Mouse (Mus musculus) hindbrain, postnatal 0 days (tissue): ENCODE measurements at regions not wholly inside any gene's neighbourhood (a gene's known extent, or its start where the extent isn't known, plus 50 kb on each side); places are given as distances from the start of the nearest gene placed in this dataset.

Experiments
- ATAC-seq: fragments of 200-750 bp; cut with Nextera tagmentation; 2 replicates; pipeline ENCODE4 v1.8.0; 2017; ENCODE audit warnings: mild to moderate bottlenecking, moderate TSS enrichment, moderate library complexity
- DNase-seq: peaks from one replicate; pipeline ENCODE4 v3.0.0-alpha.2; 2015; ENCODE audit warnings: low spot score
- H3K27ac ChIP-seq: fragments of 300-500 bp; sonication (generic); 2 replicates; pipeline ENCODE4 v1.5.1; 2014; ENCODE audit warnings: mild to moderate bottlenecking
- H3K27me3 ChIP-seq: fragments of 300-500 bp; sonication (generic); 2 replicates; pipeline ENCODE4 v1.6.1; 2014; ENCODE audit warnings: low read length, mixed read lengths; ENCODE audit not compliant: insufficient read depth
- H3K36me3 ChIP-seq: fragments of 300-500 bp; sonication (generic); 2 replicates; pipeline ENCODE4 v1.6.1; 2014; ENCODE audit warnings: low read length, mixed read lengths; ENCODE audit not compliant: insufficient read depth
- H3K4me1 ChIP-seq: fragments of 300-500 bp; sonication (generic); 2 replicates; pipeline ENCODE4 v1.6.1; 2014; ENCODE audit warnings: antibody characterized with exemption, low read length, mixed read lengths; ENCODE audit not compliant: insufficient read depth
- H3K4me2 ChIP-seq: fragments of 300-500 bp; sonication (generic); 2 replicates; pipeline ENCODE4 v1.6.1; 2014; ENCODE audit warnings: low read depth, mild to moderate bottlenecking, low read length, moderate library complexity, mixed read lengths
- H3K4me3 ChIP-seq: fragments of 300-500 bp; sonication (generic); 2 replicates; pipeline ENCODE4 v1.5.1; 2014; ENCODE audit warnings: low read length
- H3K9ac ChIP-seq: fragments of 300-500 bp; sonication (generic); replicated peaks from 2 replicates; pipeline ENCODE4 v1.6.1; 2014; ENCODE audit warnings: mild to moderate bottlenecking, low read length, moderate library complexity, mixed read lengths
- H3K9me3 ChIP-seq: fragments of 300-500 bp; sonication (generic); 2 replicates; pipeline ENCODE4 v1.6.1; 2016; ENCODE audit warnings: low read length, mixed read lengths
- CTCF ChIP-seq: IDR thresholded peaks from 2 replicates; pipeline ENCODE4 v1.5.1; 2016; ENCODE audit warnings: antibody characterized with exemption, control low read depth, low read depth
- WGBS: fragments of 180-500 bp; shearing (Covaris S2); extraction: QIAGEN DNeasy Blood & Tissue Kit; methylation state at CpG from one replicate; pipeline ENCODE4 v1.1.7; 2014; 5-methylcytosine and 5-hydroxymethylcytosine counted together

- Histone ChIP-seq H3K4me3 (no peak overlapping the region), H3K9ac (no peak overlapping the region), H3K4me1 (no peaks in the 10 kb centered on the region), H3K27me3 (no peaks in the 10 kb centered on the region), H3K27ac (no peak overlapping the region), H3K4me2 (no peak overlapping the region), H3K36me3 (no peaks in the 10 kb centered on the region), H3K9me3 (no peaks in the 10 kb centered on the region)
- TF ChIP-seq CTCF, result no peak
- WGBS, result 51% methylated on average over 2 of the region's 2 CpGs
- ATAC-seq, result no peak
- DNase-seq, result peak; percentile 12
Observed at GRCm38 (mm10) chr13:63643394-63643793, 70.0 kb upstream of the Ptch1 start.

- no peak overlapping the region for H3K4me3 ChIP-seq
- H3K9ac ChIP-seq, result no peak overlapping the region
- H3K27ac ChIP-seq, result no peak overlapping the region
- DNase-seq, result no peak
- no peak overlapping the region for H3K4me2 ChIP-seq
- no peaks in the 10 kb centered on the region for H3K27me3 ChIP-seq
- H3K36me3 ChIP-seq, result no peaks in the 10 kb centered on the region
- TF ChIP-seq CTCF, result no peak
- no peaks in the 10 kb centered on the region for H3K9me3 ChIP-seq
- WGBS, result 96% methylated on average over 5 of the region's 5 CpGs
- ATAC-seq, result no peak
- H3K4me1 ChIP-seq, result no peaks in the 10 kb centered on the region
Observed at GRCm38 (mm10) chr13:63644308-63644707, 70.9 kb upstream of the Ptch1 start.

GRCm38 (mm10) chr13:63649058-63649647, 75.8 kb upstream of the Ptch1 start:
- WGBS, result 81% methylated on average over 3 of the region's 3 CpGs
- H3K4me1 ChIP-seq, result no peaks in the 10 kb centered on the region
- no peaks in the 10 kb centered on the region for H3K9me3 ChIP-seq
- ATAC-seq (no peak), DNase-seq (no peak)
- no peaks in the 10 kb centered on the region for H3K36me3 ChIP-seq
- no peak for TF ChIP-seq CTCF
- no peak overlapping the region for H3K4me3 ChIP-seq
- no peak overlapping the region for H3K27ac ChIP-seq
- H3K27me3 ChIP-seq, result no peaks in the 10 kb centered on the region
- no peak overlapping the region for H3K9ac ChIP-seq
- H3K4me2 ChIP-seq, result no peak overlapping the region

DNA sequence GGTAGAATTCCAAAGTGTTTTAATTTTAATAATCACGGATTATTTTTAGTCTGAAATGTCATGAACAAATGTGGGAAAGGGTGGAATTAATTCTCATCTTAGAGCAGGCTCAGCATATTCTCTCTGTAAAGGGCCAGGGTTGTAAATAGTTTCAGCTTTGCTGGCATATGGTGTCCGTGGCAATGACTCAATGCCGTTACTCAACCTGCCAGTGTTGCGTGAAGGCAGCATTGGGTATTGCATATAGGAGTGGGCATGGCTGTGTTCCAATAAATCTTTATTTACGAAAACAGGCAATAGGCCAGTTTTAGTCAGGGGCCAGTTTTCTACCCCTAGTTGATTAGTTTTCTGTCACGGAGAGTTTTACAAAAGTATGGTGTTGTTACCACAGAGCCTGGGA, 81.1 kb upstream of the Ptch1 start:
- Histone ChIP-seq H3K27ac (no peak overlapping the region), H3K9ac (no peak overlapping the region), H3K4me2 (no peak overlapping the region), H3K27me3 (no peaks in the 10 kb centered on the region), H3K4me3 (no peak overlapping the region), H3K9me3 (no peaks in the 10 kb centered on the region), H3K36me3 (no peaks in the 10 kb centered on the region), H3K4me1 (no peaks in the 10 kb centered on the region)
- no peak for TF ChIP-seq CTCF
- no peak for ATAC-seq
- WGBS, result 46% methylated on average over 6 of the region's 6 CpGs
- peak; percentile 22 for DNase-seq

GRCm38 (mm10) chr13:63657115-63657514, 83.7 kb upstream of the Ptch1 start:
- H3K4me1 ChIP-seq, result no peaks in the 10 kb centered on the region
- ATAC-seq (no peak), DNase-seq (no peak)
- H3K27ac ChIP-seq, result no peak overlapping the region
- H3K4me2 ChIP-seq, result no peak overlapping the region
- H3K36me3 ChIP-seq, result no peaks in the 10 kb centered on the region
- 91% methylated on average over 8 of the region's 8 CpGs for WGBS
- no peak overlapping the region for H3K9ac ChIP-seq
- H3K4me3 ChIP-seq, result no peak overlapping the region
- no peaks in the 10 kb centered on the region for H3K27me3 ChIP-seq
- no peaks in the 10 kb centered on the region for H3K9me3 ChIP-seq
- no peak for TF ChIP-seq CTCF

GRCm38 (mm10) chr13:63659412-63659811, 86.0 kb upstream of the Ptch1 start:
- Histone ChIP-seq H3K9ac (no peak overlapping the region), H3K27ac (no peak overlapping the region), H3K27me3 (no peaks in the 10 kb centered on the region), H3K36me3 (no peaks in the 10 kb centered on the region), H3K4me2 (no peak overlapping the region), H3K4me1 (no peaks in the 10 kb centered on the region), H3K9me3 (no peaks in the 10 kb centered on the region), H3K4me3 (no peak overlapping the region)
- ATAC-seq (no peak), DNase-seq (no peak)
- no peak for TF ChIP-seq CTCF
- WGBS, result 87% methylated on average over 7 of the region's 7 CpGs

- 72% methylated on average over 4 of the region's 4 CpGs for WGBS
- no peaks in the 10 kb centered on the region for H3K9me3 ChIP-seq
- DNase-seq (no peak), ATAC-seq (no peak)
- no peaks in the 10 kb centered on the region for H3K36me3 ChIP-seq
- no peak overlapping the region for H3K4me3 ChIP-seq
- H3K4me2 ChIP-seq, result no peak overlapping the region
- no peak overlapping the region for H3K9ac ChIP-seq
- H3K27me3 ChIP-seq, result no peaks in the 10 kb centered on the region
- TF ChIP-seq CTCF, result no peak
- H3K27ac ChIP-seq, result no peak overlapping the region
- no peaks in the 10 kb centered on the region for H3K4me1 ChIP-seq
Observed at GRCm38 (mm10) chr13:63660431-63660830, 87.0 kb upstream of the Ptch1 start.
